Comparison of ENCODE assay signal across 8 mouse cellular contexts in the genomic region with DNA sequence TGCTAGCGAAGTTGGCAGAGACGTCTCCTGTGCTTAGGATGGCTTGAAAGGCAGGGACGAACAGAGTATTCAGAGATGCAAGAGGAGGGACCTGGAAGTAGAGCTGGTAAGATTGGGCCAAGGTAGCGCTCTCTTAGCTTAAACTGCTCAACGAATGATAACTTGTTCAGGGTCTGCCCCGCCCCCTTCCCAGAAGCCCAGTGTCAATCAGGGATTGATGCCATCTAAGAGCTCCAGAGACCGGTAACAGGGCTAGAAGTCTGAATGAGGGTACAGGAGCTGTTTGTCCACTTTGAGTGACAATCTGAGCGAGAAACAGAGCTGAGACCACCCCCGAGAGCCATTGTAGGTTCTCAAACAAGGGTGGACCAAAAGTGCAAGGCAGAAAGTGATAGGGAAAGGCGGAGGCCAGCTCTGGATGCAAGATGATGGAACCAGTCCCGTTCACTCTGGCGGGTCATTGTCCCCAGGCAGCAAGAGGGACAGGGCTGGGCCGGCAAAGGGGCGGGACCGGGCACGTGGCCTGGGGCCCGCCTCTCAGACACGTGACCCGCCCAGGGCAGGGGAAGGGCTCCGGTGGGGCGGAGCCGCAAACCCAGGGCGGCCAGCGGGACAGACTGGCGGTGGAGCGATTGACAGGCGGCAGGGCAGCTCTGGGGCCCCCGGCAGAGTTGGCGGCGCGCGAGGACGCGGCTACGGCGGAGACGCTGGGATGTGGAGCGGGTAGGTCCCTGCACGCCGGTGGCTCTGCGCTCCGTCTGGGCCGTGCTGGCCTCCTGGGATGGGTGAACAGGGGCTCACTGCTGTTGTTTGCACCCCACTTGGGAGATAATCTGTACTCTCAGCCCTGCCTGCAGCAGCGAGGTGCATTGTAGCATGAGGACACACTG. TPM values are rescaled to one million over a fixed set of nuclear protein-coding genes. Genes with fewer than 3 reads are reported as not detected.
DNase-seq lines count a peak whose midpoint lies in the region; ATAC-seq and TF ChIP-seq lines count a peak whose summit lies in the region.

No protein-coding gene starts in this region.

- WGBS in lung, postnatal 0 days = 6% methylated on average over 44 of the region's 44 CpGs

- no peak for TF ChIP-seq CTCF in G1E (IDR thresholded peaks at IDR 0.05; ENCODE audit: low read depth, low read length)
- TF ChIP-seq CTCF in lung, postnatal 0 days (IDR thresholded peaks at IDR 0.05) = peak; percentile 15; the same call in 1 of the 2 replicates

- peak overlapping the region; percentile 63 for H3K27ac ChIP-seq in lung, postnatal 0 days (ENCODE audit: low read length)

- H3K4me2 ChIP-seq in lung, postnatal 0 days (replicated peaks; ENCODE audit: low read depth, low read length) = peak overlapping the region; percentile 90

- H3K36me3 ChIP-seq in G1E (replicated peaks) = peaks cover 8% of the 10 kb centered on the region
- H3K36me3 ChIP-seq in lung, postnatal 0 days (ENCODE audit: insufficient read depth, low read length) = no peaks in the 10 kb centered on the region

- peak overlapping the region; percentile 44 for H3K9ac ChIP-seq in lung, postnatal 0 days (replicated peaks; ENCODE audit: low read depth)

- H3K27me3 ChIP-seq in G1E (ENCODE audit: insufficient read depth, low read length) = no peaks in the 10 kb centered on the region
- H3K27me3 ChIP-seq in lung, postnatal 0 days (replicated peaks; ENCODE audit: insufficient read depth, low read length) = no peaks in the 10 kb centered on the region

- no peak for TF ChIP-seq EP300 in lung, postnatal 0 days (IDR thresholded peaks at IDR 0.05)

- H3K4me1 ChIP-seq in G1E (ENCODE audit: insufficient read depth, low read depth, low read length) = peaks cover 96% of the 10 kb centered on the region
- H3K4me1 ChIP-seq in lung, postnatal 0 days (ENCODE audit: insufficient read depth, low read depth, low read length) = peaks cover 29% of the 10 kb centered on the region

- H3K9me3 ChIP-seq in G1E (replicated peaks) = no peaks in the 10 kb centered on the region
- H3K9me3 ChIP-seq in lung, postnatal 0 days (ENCODE audit: low read length) = no peaks in the 10 kb centered on the region

- H3K4me3 ChIP-seq in G1E (ENCODE audit: low read depth, low read length) = peak overlapping the region; percentile 71
- H3K4me3 ChIP-seq in lung, postnatal 0 days (ENCODE audit: low read depth, low read length) = peak overlapping the region; percentile 54

- peak; percentile 47 for ATAC-seq in G1E (ENCODE audit: extremely low read depth, insufficient number of reproducible peaks, low FRiP score, poor library complexity, severe bottlenecking)
- peak; percentile 77 for ATAC-seq in frontal cortex, adult (ENCODE audit: low TSS enrichment)
- ATAC-seq in hematopoietic stem cell, adult 5-6 weeks (replicated peaks in 1 of 2; ENCODE audit: insufficient read depth in 1 of 2, low FRiP score in 2 of 2, low TSS enrichment in 1 of 2, low read depth in 1 of 2, poor library complexity in 2 of 2, severe bottlenecking in 2 of 2) = peak; percentile 74 to 84
- peak; percentile 98 for ATAC-seq in lung, postnatal 0 days

- DNase-seq in G1E (ENCODE audit: low spot score) = peak; percentile 89
- peak; percentile 70 for DNase-seq in cerebellum, adult 8-10 months
- peak; percentile 80 to 88 for DNase-seq in layer of hippocampus, postnatal 10 days (ENCODE audit: low spot score in 2 of 2)
- peak; percentile 95 for DNase-seq in lung, postnatal 0 days (ENCODE audit: low spot score)
- peak; percentile 87 for DNase-seq in ovary, adult 18-20 months (ENCODE audit: low spot score)
- peak; percentile 43 for DNase-seq in thymus, postnatal 0 days (ENCODE audit: low spot score)

RNA-seq across cellular contexts. Expression of a gene that starts 16.4 kb away (rescaled TPM):
- 4.7 and 25.4 TPM in 2 replicates for total RNA-seq in G1E (2014; fragmentation: Nextera tagmentation)
- total RNA-seq in G1E (2017) = 2.7 and 3.1 TPM in 2 replicates
- polyA plus RNA-seq in G1E (2012) = 4.0 and 4.2 TPM in 2 replicates
- 11.2 and 13.1 TPM in 2 replicates for total RNA-seq in hematopoietic stem cell, adult 5-6 weeks (2017)
- total RNA-seq in layer of hippocampus, postnatal 10 days (2021) = 10 to 100 TPM; 13.9 to 14.5 TPM
- 23.8 and 25.9 TPM in 2 replicates for polyA plus RNA-seq in lung, postnatal 0 days (2015; fragmentation: Nextera tagmentation; extraction: Ambion mirVana)
- polyA plus RNA-seq in thymus, postnatal 0 days (2015; fragmentation: Nextera tagmentation; extraction: Ambion mirVana) = 12.6 and 13.3 TPM in 2 replicates

RNA-seq across cellular contexts. Expression of a gene that starts 16.4 kb away (rescaled TPM):
- total RNA-seq in G1E (2014; fragmentation: Nextera tagmentation) (not detected in 2 replicates), G1E (2017) (0.22 TPM in 1 of 2 replicates, not detected in the other)
- 0.03 TPM in 1 of 2 replicates, not detected in the other for polyA plus RNA-seq in G1E (2012)
- 2.5 TPM in 1 of 2 replicates, not detected in the other for total RNA-seq in hematopoietic stem cell, adult 5-6 weeks (2017)
- 1 to 10 TPM; 1.9 to 3.0 TPM for total RNA-seq in layer of hippocampus, postnatal 10 days (2021)
- 2.0 and 2.3 TPM in 2 replicates for polyA plus RNA-seq in lung, postnatal 0 days (2015; fragmentation: Nextera tagmentation; extraction: Ambion mirVana)
- 0.39 and 0.54 TPM in 2 replicates for polyA plus RNA-seq in thymus, postnatal 0 days (2015; fragmentation: Nextera tagmentation; extraction: Ambion mirVana)

RNA-seq across cellular contexts. Expression of a gene that starts 23.5 kb away (rescaled TPM):
- total RNA-seq in G1E (2014; fragmentation: Nextera tagmentation) = 32.8 and 41.8 TPM in 2 replicates
- total RNA-seq in G1E (2017) = 17.0 and 20.1 TPM in 2 replicates
- polyA plus RNA-seq in G1E (2012) = 46.6 and 48.8 TPM in 2 replicates
- 3.4 and 6.3 TPM in 2 replicates for total RNA-seq in hematopoietic stem cell, adult 5-6 weeks (2017)
- total RNA-seq in layer of hippocampus, postnatal 10 days (2021) = 10 to 100 TPM; 49.1 to 54.6 TPM
- polyA plus RNA-seq in lung, postnatal 0 days (2015; fragmentation: Nextera tagmentation; extraction: Ambion mirVana) = 79.6 and 96.1 TPM in 2 replicates
- polyA plus RNA-seq in thymus, postnatal 0 days (2015; fragmentation: Nextera tagmentation; extraction: Ambion mirVana) = 1.2 and 1.6 TPM in 2 replicates

RNA-seq across cellular contexts. Expression of a gene that starts 37.5 kb away (rescaled TPM):
- total RNA-seq in G1E (2014; fragmentation: Nextera tagmentation) (2,660 and 2,681 TPM in 2 replicates), G1E (2017) (936 and 1,016 TPM in 2 replicates)
- 28,412 and 34,236 TPM in 2 replicates for polyA plus RNA-seq in G1E (2012)
- total RNA-seq in hematopoietic stem cell, adult 5-6 weeks (2017) = 535 and 658 TPM in 2 replicates
- 1,000 to 10,000 TPM; 2,066 to 2,109 TPM for total RNA-seq in layer of hippocampus, postnatal 10 days (2021)
- 3,752 and 3,783 TPM in 2 replicates for polyA plus RNA-seq in lung, postnatal 0 days (2015; fragmentation: Nextera tagmentation; extraction: Ambion mirVana)
- polyA plus RNA-seq in thymus, postnatal 0 days (2015; fragmentation: Nextera tagmentation; extraction: Ambion mirVana) = 2,555 and 2,649 TPM in 2 replicates

Comparison
In these comparisons a context has a peak if more than half of its experiments do, and no peak if none do; other contexts are left out.
1. Peak in every context shown above with its lines: DNase-seq, ATAC-seq, H3K4me3 ChIP-seq and H3K27ac ChIP-seq.
2. ATAC-seq: peak in every context shown above with its lines; median percentile 98 in lung, postnatal 0 days; 79 in hematopoietic stem cell, adult 5-6 weeks; 77 in frontal cortex, adult; 47 in G1E.
3. DNase-seq: peak in every context shown above with its lines; median percentile 95 in lung, postnatal 0 days; 89 in G1E; 87 in ovary, adult 18-20 months; 84 in layer of hippocampus, postnatal 10 days; 70 in cerebellum, adult 8-10 months; 43 in thymus, postnatal 0 days.